Mouse (Mus musculus): ENCODE results near the gene Dhrs1.

- TF ChIP-seq CTCF (IDR thresholded peaks at IDR 0.05; ENCODE audit: extremely low read depth, insufficient read depth, insufficient read length, insufficient replicate concordance) (no peak), POLR2A (IDR thresholded peaks at IDR 0.05; ENCODE audit: low read depth, low read length) (no peak)
Observed at GRCm38 (mm10) chr14:55702761-55703160, 42.7 kb downstream of the Dhrs1 start.
